Mouse (Mus musculus) intestine, embryonic 14.5 days (tissue): ENCODE results near the gene Ovgp1. TPM values are rescaled to one million over a fixed set of nuclear protein-coding genes. Genes with fewer than 3 reads are reported as not detected.
"Not testable (repeated sequence)": the region's sequence is repeated elsewhere in the genome, so short reads cannot be mapped to it uniquely, and the experiment has no call there.

ENCODE experiments used
- ATAC-seq: fragments of 200-750 bp; cut with Nextera tagmentation; replicated peaks from 2 replicates; pipeline ENCODE4 v1.8.0; 2017; ENCODE audit warnings: low read depth, moderate number of reproducible peaks, moderate TSS enrichment, moderate library complexity; ENCODE audit not compliant: low FRiP score, low TSS enrichment
- DNase-seq: peaks from one replicate; pipeline ENCODE4 v3.0.0-alpha.2; 2018; ENCODE audit warnings: low spot score
- H3K27ac ChIP-seq: fragments of 300-500 bp; sonication (generic); 2 replicates; pipeline ENCODE4 v1.5.1; 2014; ENCODE audit warnings: low read depth, mild to moderate bottlenecking, control low read depth
- H3K27me3 ChIP-seq: fragments of 300-500 bp; sonication (generic); replicated peaks from 2 replicates; pipeline ENCODE4 v1.6.1; 2014; ENCODE audit warnings: low read length, control low read depth; ENCODE audit not compliant: control insufficient read depth, insufficient read depth
- H3K36me3 ChIP-seq: fragments of 300-500 bp; sonication (generic); 2 replicates; pipeline ENCODE4 v1.6.1; 2014; ENCODE audit warnings: low read length, control low read depth; ENCODE audit not compliant: control insufficient read depth, insufficient read depth
- H3K4me1 ChIP-seq: fragments of 300-500 bp; sonication (generic); replicated peaks from 2 replicates; pipeline ENCODE4 v1.6.1; 2014; ENCODE audit warnings: low read length, control low read depth, mixed read lengths; ENCODE audit not compliant: control insufficient read depth, insufficient read depth
- H3K4me2 ChIP-seq: fragments of 300-500 bp; sonication (generic); 2 replicates; pipeline ENCODE4 v1.6.1; 2014; ENCODE audit warnings: low read length
- H3K4me3 ChIP-seq: fragments of 300-500 bp; sonication (generic); 2 replicates; pipeline ENCODE4 v1.5.1; 2014; ENCODE audit warnings: low read depth, low read length, control low read depth, mixed read lengths
- H3K9ac ChIP-seq: fragments of 300-500 bp; sonication (generic); 2 replicates; pipeline ENCODE4 v1.6.1; 2014; ENCODE audit warnings: mild to moderate bottlenecking, low read length
- H3K9me3 ChIP-seq: fragments of 300-500 bp; sonication (generic); 2 replicates; pipeline ENCODE4 v1.6.1; 2016; ENCODE audit warnings: low read length, control low read depth; ENCODE audit not compliant: control insufficient read depth
- WGBS: fragments of 180-500 bp; shearing (Covaris S2); extraction: QIAGEN DNeasy Blood & Tissue Kit; methylation state at CpG from one replicate; pipeline ENCODE4 v1.1.7; 2014; 5-methylcytosine and 5-hydroxymethylcytosine counted together
- polyA plus RNA-seq: library from polyadenylated mRNA; unstranded; fragments of >200 nt; fragmentation: Nextera tagmentation; extraction: Ambion mirVana; gene quantifications from 2 replicates; pipeline ENCODE4 v1.2.1, GENCODE M21; 2014

The Ovgp1 gene
- polyA plus RNA-seq, 1 experiment from 2014 or later, result 1.1 TPM

DNA sequence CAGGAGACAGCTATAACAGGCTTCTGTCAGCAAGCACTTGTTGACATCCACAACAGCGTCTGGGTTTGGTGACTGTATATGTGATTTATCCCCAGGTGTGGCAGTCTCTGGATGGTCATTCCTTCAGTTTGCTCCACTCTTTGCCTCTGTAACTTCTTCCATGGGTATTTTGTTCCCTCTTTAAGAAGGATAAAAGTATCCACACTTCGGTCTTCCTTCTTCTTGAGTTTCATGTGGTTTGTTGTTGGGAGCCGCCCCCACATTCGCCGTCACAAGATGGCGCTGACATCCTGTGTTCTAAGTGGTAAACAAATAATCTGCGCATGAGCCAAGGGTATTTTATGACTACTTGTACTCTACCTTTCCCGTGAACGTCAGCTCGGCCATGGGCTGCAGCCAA is 29.8 kb downstream of the Ovgp1 start:
- ATAC-seq, H3K36me3 ChIP-seq, H3K4me1 ChIP-seq, DNase-seq, H3K27ac ChIP-seq, H3K27me3 ChIP-seq, H3K4me3 ChIP-seq, H3K9ac ChIP-seq, H3K4me2 ChIP-seq, H3K9me3 ChIP-seq: not testable (repeated sequence)
- WGBS, result 62% methylated on average over 10 of the region's 10 CpGs

DNA sequence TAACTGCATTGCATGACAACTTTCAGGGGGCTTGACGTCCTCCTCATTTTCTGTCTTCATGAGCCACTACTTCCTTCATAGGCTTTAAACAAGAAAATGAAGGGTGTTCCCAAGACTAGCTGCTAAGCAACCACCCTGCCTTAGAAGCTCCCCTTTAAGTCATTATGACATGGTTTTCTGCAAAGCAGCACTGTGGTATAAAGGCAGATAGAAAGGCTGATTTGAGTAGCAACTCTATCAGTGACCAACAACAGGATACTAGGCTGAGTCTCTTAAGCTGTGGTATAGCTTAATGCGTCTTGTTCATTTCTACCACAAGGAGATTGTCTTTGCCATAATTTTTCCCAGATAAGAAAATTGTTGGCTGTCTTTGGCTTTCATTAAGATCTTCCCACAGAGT is 41.0 kb downstream of the Ovgp1 start, which contains the start of gene Pifo:
Gene Pifo (minus strand): TSS at position 101 of the 400 bp plus-strand sequence.
- H3K9me3 ChIP-seq, result no peaks in the 10 kb centered on the region

DNA sequence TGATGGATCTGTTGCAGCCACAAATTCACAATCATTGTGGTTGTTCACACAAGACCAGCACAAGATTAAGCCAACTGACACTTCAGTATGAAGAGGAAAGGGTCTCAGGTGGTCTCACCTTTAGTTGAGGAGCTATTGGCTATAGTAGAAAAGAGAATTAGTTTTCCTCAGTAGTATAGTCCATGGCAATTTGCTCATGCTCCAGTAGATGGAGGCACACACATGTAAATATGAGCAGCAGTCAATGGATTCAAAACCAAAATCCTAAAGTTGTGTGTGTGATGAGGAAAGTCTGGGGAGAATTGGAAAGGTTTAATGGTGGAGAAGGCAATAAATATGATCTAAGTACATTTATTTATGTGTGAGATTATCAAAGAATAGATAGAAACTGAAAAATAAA is 48.3 kb downstream of the Ovgp1 start:
- Histone ChIP-seq H3K36me3 (no peaks in the 10 kb centered on the region), H3K4me1 (no peaks in the 10 kb centered on the region), H3K9ac (no peak overlapping the region), H3K27ac (no peak overlapping the region), H3K27me3 (no peaks in the 10 kb centered on the region), H3K4me3 (no peak overlapping the region), H3K4me2 (no peak overlapping the region), H3K9me3 (no peaks in the 10 kb centered on the region)
- DNase-seq (no peak), ATAC-seq (no peak)

More for the DNA sequence above, 41.0 kb downstream of the Ovgp1 start, which contains the start of gene Pifo:
- Histone ChIP-seq H3K4me3 (no peak within 1 kb of the TSS), H3K4me1 (no peaks in the 10 kb centered on the region), H3K27me3 (no peaks in the 10 kb centered on the region), H3K4me2 (no peak within 1 kb of the TSS), H3K36me3 (no peaks in the 10 kb centered on the region), H3K27ac (no peak within 1 kb of the TSS), H3K9ac (no peak within 1 kb of the TSS)
- DNase-seq, result no peak
- no peak for ATAC-seq
- 87% methylated on average over 2 of the region's 2 CpGs for WGBS

DNA sequence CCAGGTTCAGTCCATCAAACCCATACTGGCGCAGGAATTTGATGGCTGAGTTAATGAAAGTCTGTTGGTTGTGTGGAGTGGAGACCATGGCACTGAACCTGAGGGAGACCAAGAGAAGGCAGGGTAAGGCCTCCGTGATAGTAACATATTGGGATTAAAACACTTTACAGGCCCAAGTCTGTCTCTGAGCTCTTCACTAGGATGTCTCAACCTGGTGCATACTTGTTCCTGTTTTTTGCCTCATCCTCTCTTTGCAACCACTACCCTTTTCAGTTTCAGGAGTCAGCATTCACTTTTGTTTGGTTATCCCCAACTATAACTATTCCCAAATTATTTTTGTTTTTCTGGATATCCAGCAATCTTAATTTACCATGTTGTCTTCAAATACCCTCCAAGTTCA is 50.6 kb downstream of the Ovgp1 start:
- Histone ChIP-seq H3K9ac (no peak overlapping the region), H3K27me3 (no peaks in the 10 kb centered on the region), H3K4me3 (no peak overlapping the region), H3K27ac (no peak overlapping the region), H3K36me3 (no peaks in the 10 kb centered on the region), H3K4me2 (no peak overlapping the region), H3K4me1 (no peaks in the 10 kb centered on the region), H3K9me3 (no peaks in the 10 kb centered on the region)
- DNase-seq (no peak), ATAC-seq (no peak)
- WGBS, result 75% methylated on average over 2 of the region's 2 CpGs

DNA sequence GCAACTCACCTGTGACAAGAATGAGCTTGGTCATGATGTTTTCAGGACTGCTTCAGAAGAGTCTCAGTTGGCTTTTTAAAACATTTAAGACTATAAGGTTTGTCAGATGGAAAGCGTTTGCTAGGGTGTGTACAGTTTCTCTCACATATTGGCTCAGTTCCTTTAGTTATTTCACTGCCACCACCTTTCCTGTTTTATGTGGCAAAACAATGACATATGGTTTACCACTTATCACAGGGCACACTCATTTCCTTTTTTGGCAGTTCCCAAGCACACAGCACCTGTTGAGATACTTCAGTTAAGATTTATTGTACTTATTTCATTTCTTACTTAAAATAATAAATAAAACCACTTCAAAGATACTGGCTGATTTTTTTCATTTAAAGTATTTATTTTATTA is 59.3 kb downstream of the Ovgp1 start, which contains the start of gene Chil5:
Gene Chil5 (minus strand): TSS at position 34 of the 400 bp plus-strand sequence.
- Histone ChIP-seq H3K9me3 (no peaks in the 10 kb centered on the region), H3K27ac (no peak within 1 kb of the TSS), H3K9ac (no peak within 1 kb of the TSS), H3K4me2 (no peak within 1 kb of the TSS), H3K4me1 (no peaks in the 10 kb centered on the region), H3K36me3 (no peaks in the 10 kb centered on the region), H3K4me3 (no peak within 1 kb of the TSS), H3K27me3 (no peaks in the 10 kb centered on the region)
- 86% methylated on average over 1 of the region's 1 CpGs for WGBS
- DNase-seq (no peak), ATAC-seq (no peak)

Other genes with a start within 250 kb of the Ovgp1 start
- gene Rap1a, start 172.4 kb upstream of the Ovgp1 start, polyA plus RNA-seq, result 81.6 and 82.2 TPM in 2 replicates
- gene Adora3, start 102.9 kb upstream of the Ovgp1 start, polyA plus RNA-seq, result 0.17 TPM in 1 of 2 replicates, not detected in the other
- 0.18 TPM in 1 of 2 replicates, not detected in the other for gene Tmigd3, start 102.8 kb upstream of the Ovgp1 start, polyA plus RNA-seq
- gene I830077J02Rik, start 41.0 kb upstream of the Ovgp1 start, polyA plus RNA-seq, result 1.1 and 1.2 TPM in 2 replicates
- gene Wdr77, start 14.3 kb upstream of the Ovgp1 start, polyA plus RNA-seq, result 159 and 169 TPM in 2 replicates
- gene Atp5f1, start 13.6 kb upstream of the Ovgp1 start, polyA plus RNA-seq, result 498 and 500 TPM in 2 replicates
- gene Pifo, start 40.9 kb downstream of the Ovgp1 start, polyA plus RNA-seq, result not detected in 2 replicates
- 0.19 TPM in 1 of 2 replicates, not detected in the other for gene Chil5, start 59.1 kb downstream of the Ovgp1 start, polyA plus RNA-seq
- not detected in 2 replicates for gene Chia1, start 139.5 kb downstream of the Ovgp1 start, polyA plus RNA-seq
- not detected in 2 replicates for gene Chil3, start 193.9 kb downstream of the Ovgp1 start, polyA plus RNA-seq
- not detected in 2 replicates for gene Chil4, start 245.8 kb downstream of the Ovgp1 start, polyA plus RNA-seq